Mouse (Mus musculus) urinary bladder, postnatal 25 days (tissue): ENCODE results near the gene Pop5.

Experiments used
- DNase-seq: peaks from one replicate; pipeline ENCODE4 v3.0.0; 2022; ENCODE audit warnings: low spot score

Pop5 gene

DNA sequence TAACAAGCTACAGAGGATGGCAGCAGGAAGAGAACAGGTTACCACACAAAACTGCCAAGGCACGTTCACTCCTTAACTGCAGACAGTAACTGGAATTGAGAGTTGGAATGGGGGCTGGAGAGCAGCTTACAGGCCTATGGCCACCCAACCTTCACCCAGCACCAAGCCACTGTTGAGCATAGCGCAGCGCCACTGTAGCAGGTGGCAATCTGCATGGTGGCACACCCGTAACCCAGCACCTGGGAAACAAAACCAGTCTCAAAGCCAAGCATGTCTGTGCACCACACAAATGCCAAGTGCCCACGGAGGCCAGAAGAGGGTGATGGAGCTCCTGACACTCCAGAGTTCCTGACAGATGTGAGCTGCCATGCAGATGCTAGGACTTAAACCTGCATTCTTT is 30.7 kb downstream of the Pop5 start:
- no peak for DNase-seq

DNA sequence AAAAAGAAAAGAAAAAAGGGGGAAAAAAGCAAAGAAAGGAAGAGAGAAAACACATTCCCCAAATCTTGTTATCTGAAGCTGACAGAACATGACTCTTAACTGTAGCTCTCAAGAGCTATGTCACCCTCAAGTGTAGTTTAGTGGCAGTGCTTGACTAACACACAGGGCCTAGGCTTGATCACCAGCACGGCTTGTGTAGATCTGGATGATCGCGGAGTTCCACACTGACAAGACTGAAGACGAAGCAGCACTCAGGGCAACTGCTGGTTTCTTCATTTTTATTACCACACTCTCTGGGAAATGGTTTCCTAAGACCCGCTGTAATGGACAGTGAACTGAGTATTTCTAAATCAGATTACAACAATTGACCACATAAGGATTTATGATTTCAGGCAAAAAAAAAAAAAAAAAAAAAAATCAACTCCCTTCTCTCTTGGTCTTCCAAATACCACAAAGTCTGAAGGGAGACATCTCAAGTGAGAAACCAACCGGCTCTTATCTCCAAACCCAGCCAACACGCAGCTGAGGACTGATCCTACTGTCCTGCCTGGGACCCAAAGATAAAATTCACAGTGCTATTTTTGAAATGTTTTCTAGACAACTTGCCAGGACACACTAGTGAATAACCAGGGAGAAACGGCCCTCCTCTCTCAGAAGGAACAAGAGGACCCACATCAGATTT is 31.3 kb downstream of the Pop5 start:
- DNase-seq: no peak

DNA sequence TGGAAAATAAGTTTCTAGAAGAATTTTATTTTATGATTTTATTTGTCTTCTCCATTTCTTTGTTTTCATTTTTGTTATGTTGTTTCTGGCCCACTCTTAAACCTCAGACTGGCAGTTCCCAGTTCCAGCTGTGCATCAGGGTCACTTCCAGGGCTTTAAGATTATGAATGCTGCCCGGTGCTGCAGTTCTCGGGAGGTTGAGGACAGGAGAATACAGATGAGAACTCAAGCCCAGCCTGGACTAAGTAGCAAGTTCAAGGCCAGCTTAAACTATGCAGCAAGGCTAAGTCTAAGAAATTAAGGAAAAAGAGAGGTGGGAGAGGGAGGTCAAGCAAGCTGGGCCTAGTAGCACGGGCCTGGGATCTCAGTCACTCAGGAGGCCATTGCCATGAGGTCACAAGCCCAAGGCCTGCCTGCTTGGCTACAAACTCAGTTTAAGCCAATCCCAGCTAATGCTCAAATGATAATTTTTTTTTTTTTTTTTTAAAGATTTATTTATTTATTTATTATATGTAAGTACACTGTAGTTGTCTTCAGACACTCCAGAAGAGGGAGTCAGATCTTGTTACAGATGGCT is 31.9 kb downstream of the Pop5 start:
- no peak for DNase-seq

DNA sequence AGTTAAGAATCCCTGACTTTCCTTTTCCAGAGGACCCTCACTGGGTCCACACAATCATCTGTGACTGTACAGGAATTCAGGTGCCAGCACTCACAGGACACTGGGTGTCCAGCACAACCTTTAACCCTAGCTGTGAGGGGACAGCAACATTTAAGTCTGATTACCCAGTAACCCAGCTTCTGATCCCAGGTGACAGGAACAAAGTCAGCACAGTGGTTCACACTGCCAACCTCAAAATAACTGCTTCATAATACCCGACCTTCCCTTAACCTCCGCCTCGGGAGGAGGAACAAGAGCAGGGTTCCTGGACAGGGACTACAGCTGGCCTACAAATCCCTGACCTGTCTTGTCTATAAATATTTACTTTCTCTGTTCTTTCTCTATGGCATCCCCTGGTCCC is 32.6 kb downstream of the Pop5 start:
- no peak for DNase-seq

DNA sequence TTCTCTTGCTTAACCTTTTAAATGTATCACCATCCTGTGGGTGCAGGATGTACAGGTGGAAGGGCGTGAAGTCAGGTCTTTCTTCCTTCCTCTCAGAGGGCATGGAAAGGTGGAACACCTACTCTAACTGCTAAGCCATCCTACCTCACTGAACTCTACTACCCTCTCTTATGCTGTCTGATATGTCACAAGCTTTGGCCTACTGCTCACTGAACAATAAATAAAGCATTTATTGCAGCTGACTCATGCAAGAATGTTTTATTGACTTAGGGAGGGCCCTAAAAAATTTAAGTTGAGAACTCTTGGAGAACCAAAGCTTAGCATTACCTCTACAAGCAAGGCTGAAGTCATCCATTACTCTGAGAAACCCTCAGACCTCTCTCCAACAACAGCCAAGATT is 34.3 kb downstream of the Pop5 start:
- DNase-seq: no peak

DNA sequence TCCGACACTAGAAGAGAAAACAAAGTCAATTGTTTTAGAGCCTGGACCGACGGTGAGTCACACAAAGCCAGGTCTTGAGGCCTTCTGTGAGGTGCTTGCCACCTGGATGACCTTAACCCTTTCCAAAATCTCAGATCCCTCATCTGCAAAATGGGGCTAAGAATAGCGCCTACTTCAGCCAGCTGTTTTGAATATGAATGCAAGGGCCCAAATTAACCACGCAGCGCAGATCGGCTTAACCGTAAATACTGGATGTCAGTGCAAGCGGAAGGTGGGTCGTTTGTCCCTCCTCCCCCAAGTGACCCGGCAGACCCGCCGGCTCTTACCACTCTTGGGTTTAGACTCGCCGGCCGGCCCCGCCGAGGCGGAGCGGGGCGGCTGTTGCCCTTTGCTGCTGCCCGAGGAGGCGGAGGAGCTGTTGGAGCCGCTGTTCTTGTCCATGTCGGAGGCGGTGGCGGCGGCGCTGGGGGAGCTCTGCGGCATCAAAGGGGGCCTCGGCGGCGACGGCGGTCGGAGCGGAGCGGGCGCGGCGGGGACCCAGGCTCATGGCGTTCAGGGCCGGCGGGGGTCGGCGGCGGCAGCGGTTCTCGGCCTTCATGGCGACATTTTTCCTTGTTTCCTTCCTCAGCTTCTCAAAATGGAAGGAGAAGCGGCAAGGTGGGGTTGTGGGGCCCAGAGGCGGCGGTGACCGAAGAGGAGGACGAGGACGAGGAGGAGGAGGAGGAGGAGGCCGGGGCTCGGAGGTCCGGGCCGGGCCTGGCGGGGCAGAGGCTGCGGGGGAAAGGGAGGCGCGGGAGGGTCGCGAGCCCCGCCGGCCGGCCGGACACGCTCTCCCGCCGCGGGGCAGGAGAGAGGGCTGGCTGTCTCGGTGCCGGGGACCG is 36.5 kb downstream of the Pop5 start:
- DNase-seq: peak; percentile 20

DNA sequence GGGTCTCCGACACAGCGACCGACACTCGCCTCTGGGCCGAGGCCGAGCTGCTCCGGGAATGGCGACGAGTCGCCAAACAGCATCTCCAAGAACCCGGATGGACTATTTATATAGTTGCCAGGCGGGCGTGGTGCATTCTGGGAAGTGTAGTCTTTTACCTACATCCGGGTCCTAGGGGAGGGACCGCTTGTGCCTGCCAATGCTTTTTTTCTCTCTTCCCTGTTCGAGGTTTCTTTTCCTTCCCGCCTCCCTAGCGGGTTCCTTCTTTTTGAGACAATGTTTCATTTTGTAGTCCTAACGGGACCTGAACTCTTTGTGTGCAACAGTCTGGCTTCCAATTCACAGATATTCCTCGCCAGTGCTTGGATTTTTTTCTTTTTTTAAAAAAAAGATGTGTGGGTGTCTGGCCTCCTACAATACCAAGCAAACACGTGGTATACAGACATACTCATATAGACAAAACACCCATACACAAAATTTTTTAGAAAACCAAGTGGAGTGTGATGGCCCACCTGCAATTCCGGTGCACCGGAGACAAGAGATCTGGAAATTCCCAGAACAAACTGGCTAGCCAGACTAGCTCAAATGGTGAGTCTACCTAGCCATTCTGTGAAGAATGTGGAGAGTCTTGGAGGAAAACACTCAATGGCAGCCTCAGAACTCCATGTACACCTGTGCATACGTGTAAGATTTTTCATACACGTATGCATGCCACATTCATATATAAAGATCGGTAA is 37.3 kb downstream of the Pop5 start, which contains the start of gene Rnf10:
TSS of gene Rnf10 (minus strand) at position 87 of the 737 bp plus-strand sequence.
- DNase-seq: peak; percentile 97

DNA sequence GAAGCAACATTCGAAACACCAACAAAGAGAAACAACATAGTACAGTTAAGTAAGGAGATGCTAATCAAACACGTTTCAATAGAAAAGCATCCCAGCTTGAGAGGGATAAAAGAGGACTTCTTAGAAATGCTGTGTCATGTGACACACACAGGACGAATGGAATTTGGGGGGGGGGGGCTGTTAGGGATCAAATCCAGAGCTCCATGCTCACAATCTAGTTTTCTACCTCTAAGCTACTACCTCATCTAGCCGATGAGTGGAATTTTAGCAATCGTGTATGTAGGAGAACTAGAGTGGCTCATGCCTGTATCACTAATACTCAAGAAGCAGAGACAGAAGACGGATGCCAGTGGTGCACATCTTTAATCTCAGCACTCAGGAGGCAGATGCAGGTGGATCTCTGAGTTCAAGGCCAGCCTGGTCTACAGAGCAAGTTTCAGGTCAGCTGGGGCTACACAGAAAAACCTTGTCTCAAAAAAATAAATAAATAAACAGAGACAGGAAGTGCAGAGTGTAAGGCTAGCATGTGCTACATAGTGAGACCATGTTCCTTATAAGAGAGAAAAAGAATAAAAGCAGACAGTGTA is 38.0 kb downstream of the Pop5 start:
- DNase-seq: no peak

DNA sequence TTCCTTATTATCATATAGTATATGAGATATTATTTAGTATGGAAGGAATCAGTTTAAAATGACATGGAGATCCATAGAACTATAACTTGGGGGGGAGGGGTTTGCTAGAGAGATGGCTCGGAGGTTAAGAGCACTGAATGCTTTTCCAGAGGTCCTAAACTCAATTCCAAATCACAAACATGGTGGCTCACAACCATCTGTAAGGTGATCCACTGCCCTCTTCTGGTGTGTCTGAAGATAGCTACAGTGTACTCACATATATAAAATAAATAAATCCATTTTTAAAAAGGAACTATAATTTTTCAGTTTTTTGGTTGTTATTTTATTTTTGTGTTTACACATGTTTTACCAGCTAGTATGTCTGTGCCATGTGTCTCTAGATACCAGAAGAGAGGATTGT is 38.7 kb downstream of the Pop5 start:
- DNase-seq: no peak

DNA sequence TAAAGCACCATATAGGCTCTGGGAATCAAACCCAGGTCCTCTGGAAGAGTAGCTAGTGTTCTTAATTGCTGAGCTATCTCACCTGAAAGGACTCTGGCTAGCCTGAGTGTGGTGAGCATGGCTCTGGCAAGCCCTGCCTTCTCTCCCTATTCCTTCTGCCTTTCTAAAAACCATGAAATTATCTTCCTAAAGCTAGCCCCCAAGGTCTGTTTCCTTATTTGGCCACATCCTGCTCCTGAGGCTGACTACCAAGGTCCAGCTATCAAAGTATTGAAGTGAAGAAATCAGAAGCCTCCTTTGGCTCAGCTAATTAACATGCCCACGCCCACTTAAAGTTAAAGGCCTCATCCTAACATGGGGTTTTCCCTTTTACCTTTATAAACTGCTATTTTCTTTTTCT is 39.1 kb downstream of the Pop5 start:
- no peak for DNase-seq

DNA sequence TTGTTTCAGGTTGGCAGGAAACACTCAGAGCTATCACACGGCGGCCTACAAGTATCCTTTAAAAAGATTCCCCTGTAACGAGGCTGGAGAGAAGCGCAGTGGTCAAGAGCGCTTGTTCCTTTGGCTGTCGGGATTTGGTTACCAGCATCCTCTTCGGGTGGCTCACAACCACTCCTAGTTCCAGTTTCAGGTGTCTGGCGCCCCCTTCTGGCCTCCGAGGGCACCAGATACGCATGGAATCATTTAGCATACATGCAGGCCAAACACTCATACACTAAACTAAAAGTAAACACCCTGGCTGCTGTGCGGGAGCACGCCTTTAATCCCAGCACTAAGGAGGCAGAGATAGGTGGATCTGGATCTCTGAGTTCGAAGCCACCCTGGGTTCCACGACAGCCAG is 40.4 kb downstream of the Pop5 start:
- no peak for DNase-seq

DNA sequence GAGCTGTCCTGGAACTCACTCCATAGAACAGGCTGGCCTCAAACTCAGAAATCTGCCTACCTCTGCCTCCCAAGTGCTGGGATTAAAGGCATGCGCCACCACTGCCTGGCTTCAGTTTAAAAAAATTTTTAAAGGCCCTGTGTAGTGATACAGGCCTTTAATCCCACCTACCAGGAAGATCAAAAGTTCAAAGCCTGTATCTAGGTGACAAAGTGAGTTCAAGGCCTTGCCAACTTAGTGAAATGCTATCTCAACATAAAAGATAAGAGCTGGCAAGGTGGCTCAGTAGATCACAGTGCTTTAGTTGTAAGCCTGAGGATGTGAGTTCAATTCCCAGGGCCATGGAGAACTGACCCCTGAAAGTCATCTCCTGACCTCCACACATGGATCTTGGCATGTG is 42.4 kb downstream of the Pop5 start:
- no peak for DNase-seq

DNA sequence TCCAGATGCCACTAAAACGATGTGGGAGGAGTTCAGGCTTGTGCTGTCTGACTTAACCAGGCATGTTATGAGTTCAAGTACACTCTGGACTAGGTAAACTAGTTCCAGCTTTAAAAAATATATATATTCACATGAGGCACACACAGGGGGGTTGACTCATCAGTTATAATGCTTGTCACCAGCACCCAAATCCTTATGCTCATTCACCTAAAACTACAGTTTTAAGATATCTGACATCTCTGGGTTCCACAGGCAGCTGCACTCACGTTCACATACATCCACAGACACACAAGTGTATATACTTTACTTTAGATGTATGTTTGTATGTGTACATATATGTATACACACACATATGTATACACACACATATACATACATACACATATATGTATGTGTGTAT is 43.1 kb downstream of the Pop5 start:
- DNase-seq: no peak

DNA sequence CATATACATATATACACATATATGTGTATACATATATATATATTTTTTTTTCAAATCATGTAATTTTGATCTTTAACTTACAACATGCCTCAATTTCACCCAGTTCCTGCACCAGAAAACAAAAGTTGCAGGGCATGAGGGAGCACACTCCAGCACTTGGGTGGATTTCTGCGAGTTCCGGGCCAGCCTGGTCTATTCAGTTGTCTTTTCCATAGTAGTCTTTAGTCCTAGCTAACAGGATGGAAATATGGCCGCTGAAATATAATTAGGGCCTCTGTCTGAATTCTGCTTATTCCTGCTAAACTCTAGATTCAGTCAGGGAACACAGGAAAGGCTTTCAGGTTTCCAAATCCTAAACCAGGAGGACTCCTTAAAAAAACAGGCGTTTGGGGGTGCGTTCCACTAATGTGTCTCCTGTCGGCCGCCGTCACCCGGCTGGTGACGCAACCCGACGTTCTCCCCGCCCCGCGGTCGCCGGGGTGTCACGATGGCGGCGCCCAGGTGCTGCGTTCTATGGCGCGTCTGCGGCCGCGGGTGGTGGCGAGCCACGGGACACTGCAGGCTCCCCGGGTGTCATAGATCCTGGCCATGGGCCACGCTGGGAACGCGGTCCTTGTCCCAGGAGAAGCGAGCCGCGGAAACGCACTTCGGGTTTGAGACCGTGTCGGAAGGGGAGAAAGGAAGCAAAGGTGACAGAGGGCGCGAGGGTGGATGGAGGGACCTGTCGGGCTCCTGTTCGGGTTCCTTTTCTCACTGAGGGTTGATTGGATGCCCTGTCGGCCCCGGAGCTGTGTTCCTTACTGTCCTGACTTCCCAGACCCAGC is 43.8 kb downstream of the Pop5 start, which contains the start of gene Coq5:
TSS of gene Coq5 (plus strand) at position 441 of the 824 bp plus-strand sequence.
- peak; percentile 90 for DNase-seq

DNA sequence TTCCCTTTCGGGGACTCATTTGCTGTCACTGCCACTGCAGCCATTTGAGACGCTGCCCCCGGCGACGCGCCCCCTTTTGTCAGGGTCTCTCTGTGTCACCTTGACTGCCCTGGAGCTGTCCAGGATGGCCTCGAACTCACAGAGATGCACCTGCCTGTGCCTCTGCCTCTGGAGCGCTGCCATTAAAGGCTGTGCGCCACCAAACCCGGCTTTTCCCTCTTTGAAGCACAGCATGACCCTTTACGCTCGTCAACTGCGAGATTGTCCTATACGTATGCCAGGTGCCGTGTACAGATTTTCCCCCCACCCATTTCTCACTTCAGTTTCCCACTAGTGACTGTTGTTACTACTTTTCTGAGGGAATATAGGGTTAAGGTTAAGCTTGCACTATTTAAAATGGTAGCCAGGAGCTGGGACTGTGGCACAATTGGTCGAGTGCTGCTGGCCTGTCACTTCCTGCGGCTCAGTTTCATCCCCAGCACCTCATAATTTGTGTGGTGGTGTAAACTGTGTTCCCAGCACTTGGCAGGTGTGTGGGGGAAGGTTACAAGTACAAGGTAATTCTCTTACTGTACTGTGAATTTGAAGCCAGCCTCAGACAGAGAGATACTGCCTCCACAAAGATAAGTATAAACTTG is 44.5 kb downstream of the Pop5 start:
- DNase-seq: no peak

DNA sequence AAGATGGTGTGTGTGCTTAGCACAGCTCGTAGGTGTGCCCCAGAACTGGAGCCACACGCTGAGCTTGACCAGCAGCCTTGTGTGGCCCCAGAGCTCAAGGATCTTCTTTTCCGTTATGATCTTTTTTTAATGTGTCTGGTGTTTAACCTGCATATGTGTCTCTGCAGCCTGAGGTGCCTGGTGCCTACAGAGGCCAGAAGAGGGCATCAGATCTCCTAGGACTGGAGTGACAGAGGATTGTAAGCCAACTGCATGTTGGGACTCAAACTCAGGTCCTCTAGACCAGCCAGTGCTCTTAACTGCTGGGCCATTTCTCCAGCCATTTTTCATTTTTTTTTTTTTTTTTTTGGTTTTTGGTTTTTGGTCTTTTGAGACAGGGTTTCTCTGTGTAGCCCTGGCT is 49.1 kb downstream of the Pop5 start:
- DNase-seq: no peak

DNA sequence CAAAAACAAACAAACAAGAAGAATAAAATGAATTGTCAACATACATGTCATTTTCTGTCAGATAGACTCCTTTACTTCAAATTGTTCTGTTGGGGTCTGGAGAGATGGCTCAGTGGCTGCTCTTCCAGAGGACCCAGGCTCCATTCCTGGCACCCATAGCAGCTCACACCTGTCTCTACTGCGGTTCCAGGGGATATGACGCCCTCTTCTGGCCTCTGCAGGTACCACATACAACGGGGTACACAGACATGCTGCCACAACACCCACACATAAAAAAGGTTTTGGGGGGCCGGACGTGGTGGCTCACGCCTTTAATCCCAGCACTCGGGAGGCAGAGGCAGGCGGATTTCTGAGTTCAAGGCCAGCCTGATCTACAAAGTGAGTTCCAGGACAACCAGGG is 58.5 kb downstream of the Pop5 start:
- DNase-seq: no peak
